Comparison of ENCODE assay signal across 8 mouse cellular contexts in the genomic region with DNA sequence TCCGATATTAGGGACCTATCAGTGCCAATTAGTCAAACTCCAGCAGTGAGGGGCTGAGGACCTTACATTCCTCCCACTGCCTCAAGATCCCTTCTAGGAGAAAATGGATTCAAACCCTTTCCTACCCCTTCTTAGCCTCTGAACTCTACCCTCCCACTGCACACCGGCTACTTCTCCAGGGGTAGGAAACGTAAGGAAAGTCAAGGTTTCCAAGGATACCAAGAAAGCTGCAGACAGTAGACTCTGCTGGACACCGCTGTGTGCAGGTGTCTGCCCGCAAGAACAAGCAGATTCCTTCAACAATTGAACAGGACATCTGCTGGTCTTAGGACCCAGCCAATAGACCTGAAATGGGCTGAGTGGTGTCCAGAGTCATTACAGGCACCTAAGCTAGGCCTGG. TPM values are rescaled to one million over a fixed set of nuclear protein-coding genes. Genes with fewer than 3 reads are reported as not detected.
DNase-seq lines count a peak whose midpoint lies in the region; ATAC-seq and TF ChIP-seq lines count a peak whose summit lies in the region.

No protein-coding gene starts in this region.

- peak overlapping the region; percentile 97 for H3K4me2 ChIP-seq in heart, embryonic 13.5 days

- DNase-seq in heart, adult 8-10 months (ENCODE audit: low spot score) = no peak
- no peak for DNase-seq in G1E (ENCODE audit: low spot score)
- no peak for DNase-seq in hindbrain, embryonic 10.5 days (ENCODE audit: low spot score)
- no peak for DNase-seq in c-Kit-positive CD71-positive TER-119-positive erythroid progenitor cells, embryonic 14.5 days (ENCODE audit: low spot score)
- no peak for DNase-seq in right cerebral cortex, adult 18-20 months
- no peak for DNase-seq in embryo, embryonic 10 days (ENCODE audit: low spot score)

- no peaks in the 10 kb centered on the region for H3K9me3 ChIP-seq in heart, embryonic 13.5 days
- no peaks in the 10 kb centered on the region for H3K9me3 ChIP-seq in G1E (replicated peaks)
- no peaks in the 10 kb centered on the region for H3K9me3 ChIP-seq in hindbrain, embryonic 10.5 days

- peak overlapping the region; percentile 96 for H3K9ac ChIP-seq in heart, embryonic 13.5 days

- peaks cover 38% of the 10 kb centered on the region for H3K79me2 ChIP-seq in macrophage (ENCODE audit: inconsistent target)

- TF ChIP-seq CTCF in G1E (IDR thresholded peaks at IDR 0.05; ENCODE audit: low read depth, low read length) = no peak

- H3K4me1 ChIP-seq in heart, embryonic 13.5 days = peaks cover 64% of the 10 kb centered on the region
- H3K4me1 ChIP-seq in G1E (ENCODE audit: insufficient read depth, low read depth, low read length) = peaks cover 85% of the 10 kb centered on the region
- H3K4me1 ChIP-seq in hindbrain, embryonic 10.5 days (replicated peaks) = peaks cover 67% of the 10 kb centered on the region

- 48% methylated on average over 5 of the region's 5 CpGs for WGBS in heart, embryonic 13.5 days
- 42% methylated on average over 5 of the region's 5 CpGs for WGBS in hindbrain, embryonic 10.5 days
- WGBS in macrophage (ENCODE audit: missing documents) = 63% methylated on average over 5 of the region's 5 CpGs

- H3K27me3 ChIP-seq in heart, embryonic 13.5 days (replicated peaks) = no peaks in the 10 kb centered on the region
- H3K27me3 ChIP-seq in G1E (ENCODE audit: insufficient read depth, low read length) = no peaks in the 10 kb centered on the region
- H3K27me3 ChIP-seq in hindbrain, embryonic 10.5 days (ENCODE audit: insufficient read depth, poor library complexity, severe bottlenecking) = peaks cover 3% of the 10 kb centered on the region; the same call in 1 of the 2 replicates

- H3K27ac ChIP-seq in heart, embryonic 13.5 days (replicated peaks) = peak overlapping the region; percentile 92
- peak overlapping the region; percentile 97 for H3K27ac ChIP-seq in hindbrain, embryonic 10.5 days
- H3K27ac ChIP-seq in macrophage = peak overlapping the region; percentile 78

- H3K36me3 ChIP-seq in heart, embryonic 13.5 days = no peaks in the 10 kb centered on the region
- H3K36me3 ChIP-seq in G1E (replicated peaks) (peaks cover 32% of the 10 kb centered on the region), macrophage (ENCODE audit: inconsistent target) (no peaks in the 10 kb centered on the region; the same call in 1 of the 2 replicates)
- H3K36me3 ChIP-seq in hindbrain, embryonic 10.5 days = no peaks in the 10 kb centered on the region

- H3K4me3 ChIP-seq in heart, embryonic 13.5 days = peak overlapping the region; percentile 80
- H3K4me3 ChIP-seq in G1E (ENCODE audit: low read depth, low read length) = peak overlapping the region; percentile 86; the same call in 1 of the 2 replicates
- H3K4me3 ChIP-seq in hindbrain, embryonic 10.5 days = peak overlapping the region; percentile 63
- H3K4me3 ChIP-seq in macrophage (ENCODE audit: inconsistent target) = no peak overlapping the region

- ATAC-seq in heart, embryonic 13.5 days (ENCODE audit: extremely low read depth, insufficient number of reproducible peaks, low FRiP score, low TSS enrichment) = no peak
- no peak for ATAC-seq in G1E (ENCODE audit: extremely low read depth, insufficient number of reproducible peaks, low FRiP score, poor library complexity, severe bottlenecking)

RNA-seq across cellular contexts. Expression of gene Arrb1, which starts 0.8 kb away (rescaled TPM):
- 6.8 and 8.4 TPM in 2 replicates for polyA plus RNA-seq in heart, embryonic 13.5 days (2015; fragmentation: Nextera tagmentation; extraction: Ambion mirVana)
- total RNA-seq in heart, adult 8-10 months (2022) = 10 to 100 TPM; 16.2 to 28.4 (median 19.5) TPM
- 73.5 and 108 TPM in 2 replicates for total RNA-seq in G1E (2014; fragmentation: Nextera tagmentation)
- total RNA-seq in G1E (2017) = 73.8 and 84.8 TPM in 2 replicates
- polyA plus RNA-seq in G1E (2012) = 33.4 and 60.6 TPM in 2 replicates
- 14.6 and 15.0 TPM in 2 replicates for polyA plus RNA-seq in hindbrain, embryonic 10.5 days (2016; fragmentation: Nextera tagmentation; extraction: Ambion mirVana)
- 100 to 1,000 TPM in 19 of 26 experiments, 10 to 100 TPM in 6, 1 to 10 TPM in 1; 9.2 to 300 (median 218) TPM for total RNA-seq in macrophage (2018; cell fraction: chromatin; rRNA removed)
- total RNA-seq in macrophage (2018; cell fraction: cytosol; rRNA removed) = 100 to 1,000 TPM in 8 of 26 experiments, 10 to 100 TPM in 18; 54.2 to 130 (median 88.0) TPM
- 100 to 1,000 TPM in 17 of 26 experiments, 10 to 100 TPM in 9; 25.9 to 208 (median 130) TPM for total RNA-seq in macrophage (2018; cell fraction: nucleus; rRNA removed)
- polyA plus RNA-seq in macrophage (2018) = 65.3 to 97.8 TPM (median 73.5 TPM) in 3 replicates

RNA-seq across cellular contexts. Expression of gene Rps3, which starts 51.0 kb away (rescaled TPM):
- polyA plus RNA-seq in heart, embryonic 13.5 days (2015; fragmentation: Nextera tagmentation; extraction: Ambion mirVana) = 492 and 539 TPM in 2 replicates
- total RNA-seq in heart, adult 8-10 months (2022) = 100 to 1,000 TPM; 305 to 381 (median 333) TPM
- total RNA-seq in G1E (2014; fragmentation: Nextera tagmentation) (437 and 482 TPM in 2 replicates), G1E (2017) (2,538 and 2,989 TPM in 2 replicates)
- polyA plus RNA-seq in G1E (2012) (399 and 541 TPM in 2 replicates), macrophage (2018) (269 to 859 TPM (median 797 TPM) in 3 replicates)
- polyA plus RNA-seq in hindbrain, embryonic 10.5 days (2016; fragmentation: Nextera tagmentation; extraction: Ambion mirVana) = 680 and 779 TPM in 2 replicates
- total RNA-seq in macrophage (2018; cell fraction: chromatin; rRNA removed) = 100 to 1,000 TPM in 1 of 26 experiments, 10 to 100 TPM in 25; 26.2 to 122 (median 50.9) TPM
- total RNA-seq in macrophage (2018; cell fraction: cytosol; rRNA removed) = 100 to 1,000 TPM; 181 to 369 (median 243) TPM
- total RNA-seq in macrophage (2018; cell fraction: nucleus; rRNA removed) = 100 to 1,000 TPM in 5 of 26 experiments, 10 to 100 TPM in 21; 59.6 to 128 (median 84.4) TPM
